Mouse (Mus musculus): ENCODE results near the gene Sfta2. TPM values are rescaled to one million over a fixed set of nuclear protein-coding genes. Genes with fewer than 3 reads are reported as not detected.

The Sfta2 gene
- polyA plus RNA-seq (2012; rRNA removed), result 0.80 and 1.3 TPM in 2 replicates

GRCm38 (mm10) chr17:35601249-35601648, at the start of gene Sfta2:
Gene Sfta2, plus strand, starts transcription at chr17:35601549.
- 40% methylated on average over 2 of the region's 2 CpGs for WGBS
- TF ChIP-seq POLR2A (IDR thresholded peaks at IDR 0.05; ENCODE audit: low read depth, low read length), result no peak
- no peak for TF ChIP-seq CTCF (conservative IDR thresholded peaks at IDR 0.05; ENCODE audit: insufficient read depth, insufficient read length, low read depth, low read length)
- no peak within 1 kb of the TSS for H3K4me3 ChIP-seq (ENCODE audit: insufficient read depth, low read depth, low read length)
- no peaks in the 10 kb centered on the region for H3K4me1 ChIP-seq (ENCODE audit: control insufficient read depth, insufficient read depth, low read length)
- H3K27ac ChIP-seq (ENCODE audit: insufficient read depth, low read depth, low read length), result no peak within 1 kb of the TSS
- no peaks in the 10 kb centered on the region for H3K27me3 ChIP-seq (replicated peaks; ENCODE audit: control insufficient read depth, insufficient read depth, low read length)
- H3K36me3 ChIP-seq (ENCODE audit: control insufficient read depth, insufficient read depth, low read length), result no peaks in the 10 kb centered on the region
- DNase-seq, result no peak

- Histone ChIP-seq H3K36me3 (ENCODE audit: control insufficient read depth, insufficient read depth, low read length) (no peaks in the 10 kb centered on the region), H3K4me1 (ENCODE audit: control insufficient read depth, insufficient read depth, low read length) (peaks cover 9% of the 10 kb centered on the region; the same call in 1 of the 2 replicates), H3K4me3 (ENCODE audit: insufficient read depth, low read depth, low read length) (no peak within 1 kb of the TSS), H3K27me3 (replicated peaks; ENCODE audit: control insufficient read depth, insufficient read depth, low read length) (no peaks in the 10 kb centered on the region), H3K27ac (ENCODE audit: insufficient read depth, low read depth, low read length) (no peak within 1 kb of the TSS)
- 80% methylated on average over 10 of the region's 10 CpGs for WGBS
- TF ChIP-seq POLR2A (IDR thresholded peaks at IDR 0.05; ENCODE audit: low read depth, low read length) (no peak), CTCF (conservative IDR thresholded peaks at IDR 0.05; ENCODE audit: insufficient read depth, insufficient read length, low read depth, low read length) (no peak)
- no peak for DNase-seq
Measured at GRCm38 (mm10) chr17:35551881-35552414, 49.4 kb upstream of the Sfta2 start, which contains the start of gene Cdsn. Gene Cdsn, plus strand, starts transcription at chr17:35552128.

GRCm38 (mm10) chr17:35554321-35554720, 47.0 kb upstream of the Sfta2 start:
- 87% methylated on average over 5 of the region's 5 CpGs for WGBS
- no peak for DNase-seq

GRCm38 (mm10) chr17:35554761-35555397, 46.5 kb upstream of the Sfta2 start:
- no peaks in the 10 kb centered on the region for H3K27me3 ChIP-seq (replicated peaks; ENCODE audit: control insufficient read depth, insufficient read depth, low read length)
- WGBS, result 90% methylated on average over 18 of the region's 18 CpGs
- TF ChIP-seq CTCF (conservative IDR thresholded peaks at IDR 0.05; ENCODE audit: insufficient read depth, insufficient read length, low read depth, low read length), result no peak
- no peak for TF ChIP-seq POLR2A (IDR thresholded peaks at IDR 0.05; ENCODE audit: low read depth, low read length)

More at GRCm38 (mm10) chr17:35554321-35554720, 47.0 kb upstream of the Sfta2 start:
- H3K4me1 ChIP-seq (ENCODE audit: control insufficient read depth, insufficient read depth, low read length), result peaks cover 8% of the 10 kb centered on the region; the same call in 1 of the 2 replicates
- no peak overlapping the region for H3K4me3 ChIP-seq (ENCODE audit: insufficient read depth, low read depth, low read length)
- H3K27me3 ChIP-seq (replicated peaks; ENCODE audit: control insufficient read depth, insufficient read depth, low read length), result no peaks in the 10 kb centered on the region
- no peaks in the 10 kb centered on the region for H3K36me3 ChIP-seq (ENCODE audit: control insufficient read depth, insufficient read depth, low read length)
- H3K27ac ChIP-seq (ENCODE audit: insufficient read depth, low read depth, low read length), result no peak overlapping the region
- TF ChIP-seq POLR2A (IDR thresholded peaks at IDR 0.05; ENCODE audit: low read depth, low read length) (no peak), CTCF (conservative IDR thresholded peaks at IDR 0.05; ENCODE audit: insufficient read depth, insufficient read length, low read depth, low read length) (no peak)

GRCm38 (mm10) chr17:35556186-35556765, 45.1 kb upstream of the Sfta2 start:
- peaks cover 5% of the 10 kb centered on the region; the same call in 1 of the 2 replicates for H3K4me1 ChIP-seq (ENCODE audit: control insufficient read depth, insufficient read depth, low read length)
- peak overlapping the region; percentile 11; the same call in 1 of the 2 replicates for H3K27ac ChIP-seq (ENCODE audit: insufficient read depth, low read depth, low read length)
- DNase-seq, result peak; percentile 81
- TF ChIP-seq CTCF (conservative IDR thresholded peaks at IDR 0.05; ENCODE audit: insufficient read depth, insufficient read length, low read depth, low read length), result no peak
- TF ChIP-seq POLR2A (IDR thresholded peaks at IDR 0.05; ENCODE audit: low read depth, low read length), result no peak
- no peak overlapping the region for H3K4me3 ChIP-seq (ENCODE audit: insufficient read depth, low read depth, low read length)
- H3K27me3 ChIP-seq (replicated peaks; ENCODE audit: control insufficient read depth, insufficient read depth, low read length), result no peaks in the 10 kb centered on the region
- WGBS, result 68% methylated on average over 13 of the region's 13 CpGs
- H3K36me3 ChIP-seq (ENCODE audit: control insufficient read depth, insufficient read depth, low read length), result no peaks in the 10 kb centered on the region

More at GRCm38 (mm10) chr17:35554761-35555397, 46.5 kb upstream of the Sfta2 start:
- no peak overlapping the region for H3K27ac ChIP-seq (ENCODE audit: insufficient read depth, low read depth, low read length)
- DNase-seq, result no peak
- no peak overlapping the region for H3K4me3 ChIP-seq (ENCODE audit: insufficient read depth, low read depth, low read length)
- no peaks in the 10 kb centered on the region for H3K36me3 ChIP-seq (ENCODE audit: control insufficient read depth, insufficient read depth, low read length)
- peaks cover 5% of the 10 kb centered on the region; the same call in 1 of the 2 replicates for H3K4me1 ChIP-seq (ENCODE audit: control insufficient read depth, insufficient read depth, low read length)

GRCm38 (mm10) chr17:35556812-35557211, 44.5 kb upstream of the Sfta2 start:
- H3K4me1 ChIP-seq (ENCODE audit: control insufficient read depth, insufficient read depth, low read length), result peaks cover 5% of the 10 kb centered on the region; the same call in 1 of the 2 replicates
- H3K27ac ChIP-seq (ENCODE audit: insufficient read depth, low read depth, low read length), result no peak overlapping the region
- no peak for TF ChIP-seq POLR2A (IDR thresholded peaks at IDR 0.05; ENCODE audit: low read depth, low read length)
- peak; percentile 94 for TF ChIP-seq CTCF (conservative IDR thresholded peaks at IDR 0.05; ENCODE audit: insufficient read depth, insufficient read length, low read depth, low read length)
- no peaks in the 10 kb centered on the region for H3K36me3 ChIP-seq (ENCODE audit: control insufficient read depth, insufficient read depth, low read length)
- no peak overlapping the region for H3K4me3 ChIP-seq (ENCODE audit: insufficient read depth, low read depth, low read length)
- DNase-seq, result peak; percentile 93
- WGBS, result 17% methylated on average over 5 of the region's 5 CpGs
- no peaks in the 10 kb centered on the region for H3K27me3 ChIP-seq (replicated peaks; ENCODE audit: control insufficient read depth, insufficient read depth, low read length)

- H3K27ac ChIP-seq (ENCODE audit: insufficient read depth, low read depth, low read length), result no peak overlapping the region
- DNase-seq, result no peak
- H3K36me3 ChIP-seq (ENCODE audit: control insufficient read depth, insufficient read depth, low read length), result no peaks in the 10 kb centered on the region
- no peaks in the 10 kb centered on the region for H3K27me3 ChIP-seq (replicated peaks; ENCODE audit: control insufficient read depth, insufficient read depth, low read length)
- peaks cover 5% of the 10 kb centered on the region; the same call in 1 of the 2 replicates for H3K4me1 ChIP-seq (ENCODE audit: control insufficient read depth, insufficient read depth, low read length)
- no peak for TF ChIP-seq POLR2A (IDR thresholded peaks at IDR 0.05; ENCODE audit: low read depth, low read length)
- no peak for TF ChIP-seq CTCF (conservative IDR thresholded peaks at IDR 0.05; ENCODE audit: insufficient read depth, insufficient read length, low read depth, low read length)
- H3K4me3 ChIP-seq (ENCODE audit: insufficient read depth, low read depth, low read length), result no peak overlapping the region
- 55% methylated on average over 9 of the region's 9 CpGs for WGBS
Measured at GRCm38 (mm10) chr17:35557351-35557750, 44.0 kb upstream of the Sfta2 start.

Data from kidney, adult 2 months (tissue).